Mouse (Mus musculus) heart, embryonic 15.5 days (tissue): ENCODE measurements at regions not wholly inside any gene's neighbourhood (a gene's known extent, or its start where the extent isn't known, plus 50 kb on each side); places are given as distances from the start of the nearest gene placed in this dataset.

ENCODE experiments used
- ATAC-seq: fragments of 200-750 bp; cut with Nextera tagmentation; replicated peaks from 2 replicates; pipeline ENCODE4 v1.8.0; 2017; ENCODE audit warnings: low read depth, moderate TSS enrichment; ENCODE audit not compliant: insufficient number of reproducible peaks, insufficient read depth, low FRiP score
- H3K27ac ChIP-seq: fragments of 300-500 bp; sonication (generic); 2 replicates; pipeline ENCODE4 v1.5.1; 2015; ENCODE audit warnings: mild to moderate bottlenecking, inconsistent platforms
- H3K27me3 ChIP-seq: fragments of 300-500 bp; sonication (generic); 2 replicates; pipeline ENCODE4 v1.6.1; 2015; ENCODE audit warnings: inconsistent platforms
- H3K36me3 ChIP-seq: fragments of 300-500 bp; sonication (generic); 2 replicates; pipeline ENCODE4 v1.6.1; 2015; ENCODE audit warnings: mild to moderate bottlenecking, inconsistent platforms
- H3K4me1 ChIP-seq: fragments of 300-500 bp; sonication (generic); replicated peaks from 2 replicates; pipeline ENCODE4 v1.6.1; 2015; ENCODE audit warnings: inconsistent platforms
- H3K4me2 ChIP-seq: fragments of 300-500 bp; sonication (generic); 2 replicates; pipeline ENCODE4 v1.6.1; 2015; ENCODE audit warnings: inconsistent platforms, mild to moderate bottlenecking, moderate library complexity
- H3K4me3 ChIP-seq: fragments of 300-500 bp; sonication (generic); 2 replicates; pipeline ENCODE4 v1.5.1; 2015; ENCODE audit warnings: mild to moderate bottlenecking, inconsistent platforms
- H3K9ac ChIP-seq: fragments of 300-500 bp; sonication (generic); 2 replicates; pipeline ENCODE4 v1.6.1; 2015; ENCODE audit warnings: mild to moderate bottlenecking, inconsistent platforms
- H3K9me3 ChIP-seq: fragments of 300-500 bp; sonication (generic); replicated peaks from 2 replicates; pipeline ENCODE4 v1.6.1; 2016; ENCODE audit warnings: inconsistent platforms
- WGBS: fragments of 180-500 bp; shearing (Covaris S2); methylation state at CpG from one replicate; pipeline ENCODE4 v1.1.7; 2015; ENCODE audit warnings: mixed read lengths; 5-methylcytosine and 5-hydroxymethylcytosine counted together

DNA sequence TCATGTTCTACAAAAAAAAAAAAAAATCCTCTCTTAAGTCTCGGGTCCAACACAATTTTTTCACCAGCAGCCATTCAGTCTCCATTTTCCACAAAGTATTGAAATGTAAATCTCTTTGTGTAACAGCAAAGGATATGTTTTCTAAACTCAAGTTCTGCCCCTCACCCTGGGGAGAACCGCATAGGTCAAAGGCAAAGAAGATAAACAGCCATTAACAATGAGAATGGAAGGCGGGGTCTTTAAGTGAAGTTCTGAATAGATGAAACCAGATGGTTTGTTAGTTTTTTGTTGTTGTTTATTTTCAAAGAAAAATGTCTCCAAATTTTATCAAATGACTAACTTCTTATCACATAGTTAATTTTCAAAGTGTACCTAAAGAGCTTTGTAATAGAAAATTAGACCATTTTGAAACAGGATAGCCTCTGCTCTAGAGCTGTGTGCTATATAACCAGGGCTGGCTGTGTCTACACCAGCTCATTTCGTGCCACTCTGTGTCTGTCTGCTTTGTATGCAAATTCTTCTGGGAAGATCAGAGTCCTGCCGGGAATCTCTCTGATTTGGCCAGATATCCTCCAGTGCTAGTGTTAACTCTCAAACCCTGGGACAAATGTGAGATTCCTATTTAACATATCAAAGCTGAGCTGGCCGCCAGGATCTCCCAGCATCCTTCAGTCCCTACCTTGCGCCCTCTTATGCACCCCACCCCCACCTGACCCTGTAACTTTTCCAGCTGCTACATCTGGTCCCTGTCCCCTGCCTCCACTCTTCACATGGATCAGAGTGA lies 240.9 kb downstream of the Qk start:
- Histone ChIP-seq H3K36me3 (no peaks in the 10 kb centered on the region), H3K27me3 (no peaks in the 10 kb centered on the region), H3K27ac (no peak overlapping the region), H3K4me1 (peaks cover 21% of the 10 kb centered on the region), H3K4me2 (no peak overlapping the region), H3K4me3 (no peak overlapping the region), H3K9ac (no peak overlapping the region), H3K9me3 (no peaks in the 10 kb centered on the region)
- WGBS = 51% methylated on average over 7 of the region's 7 CpGs
- ATAC-seq = no peak

DNA sequence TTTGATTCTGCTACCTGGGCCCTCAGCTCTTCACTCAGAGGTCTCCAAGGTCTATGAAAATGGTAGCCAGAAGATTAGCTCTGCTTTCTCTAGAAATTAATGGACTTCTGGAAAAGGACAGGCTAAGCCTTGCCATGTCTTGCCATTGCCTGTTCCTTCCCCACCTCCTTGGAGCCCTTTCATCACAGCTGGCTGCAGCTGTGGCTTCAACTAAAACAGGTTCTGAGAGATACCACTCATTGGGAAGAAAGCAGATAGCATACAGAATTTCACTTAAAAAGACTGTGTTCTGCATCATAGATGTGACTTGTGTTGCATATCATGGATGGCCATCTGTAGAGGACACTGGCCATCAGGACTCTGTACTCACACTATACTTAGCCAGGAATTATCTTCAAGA lies 246.4 kb downstream of the Qk start:
- Histone ChIP-seq H3K36me3 (no peaks in the 10 kb centered on the region), H3K27ac (no peak overlapping the region), H3K9ac (no peak overlapping the region), H3K4me1 (no peaks in the 10 kb centered on the region), H3K4me2 (no peak overlapping the region), H3K4me3 (no peak overlapping the region), H3K9me3 (no peaks in the 10 kb centered on the region), H3K27me3 (no peaks in the 10 kb centered on the region)
- no peak for ATAC-seq

DNA sequence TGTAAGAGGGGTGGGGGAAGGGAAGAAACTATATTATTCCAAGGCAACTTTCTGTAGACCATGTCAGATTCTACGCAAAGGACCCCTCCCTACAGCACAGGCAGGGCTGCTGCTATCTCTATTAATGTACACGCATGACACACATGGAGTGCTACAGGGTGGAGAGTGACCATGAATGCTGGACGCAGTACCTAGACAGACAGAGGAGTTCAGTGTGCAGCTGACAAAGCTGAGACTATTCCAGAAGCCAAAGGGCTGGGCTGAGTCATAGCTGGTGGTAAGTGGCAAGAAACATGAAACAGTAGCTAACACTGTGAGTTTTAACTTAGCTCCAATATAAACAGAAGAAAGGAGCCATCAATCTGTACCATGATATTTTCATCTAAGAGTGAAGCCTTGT lies 250.4 kb downstream of the Qk start:
- Histone ChIP-seq H3K27ac (no peak overlapping the region), H3K4me1 (no peaks in the 10 kb centered on the region), H3K27me3 (no peaks in the 10 kb centered on the region), H3K4me2 (no peak overlapping the region), H3K36me3 (no peaks in the 10 kb centered on the region), H3K9ac (no peak overlapping the region), H3K4me3 (no peak overlapping the region), H3K9me3 (no peaks in the 10 kb centered on the region)
- WGBS = 96% methylated on average over 3 of the region's 3 CpGs
- ATAC-seq = no peak

DNA sequence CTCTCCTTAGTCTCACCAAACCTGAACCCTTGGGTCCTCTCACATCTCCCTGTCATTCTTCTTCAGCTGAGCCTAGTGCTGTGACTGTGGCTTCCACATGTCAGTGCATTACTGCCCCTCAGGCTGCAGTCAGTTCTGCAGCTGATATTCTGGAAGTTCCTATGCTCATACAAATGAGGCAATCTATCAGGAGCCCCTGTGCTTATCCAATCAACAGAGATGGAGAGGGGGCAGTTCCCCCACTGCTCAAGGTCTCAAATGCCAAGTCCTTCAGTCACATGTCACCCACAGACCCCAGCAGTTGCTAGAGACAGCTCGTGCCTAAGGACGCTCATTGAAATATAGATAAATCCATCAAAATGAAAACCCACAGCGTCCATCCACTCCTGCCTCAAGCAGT lies 254.5 kb downstream of the Qk start:
- Histone ChIP-seq H3K4me1 (no peaks in the 10 kb centered on the region), H3K27me3 (no peaks in the 10 kb centered on the region), H3K4me2 (no peak overlapping the region), H3K36me3 (no peaks in the 10 kb centered on the region), H3K4me3 (no peak overlapping the region), H3K27ac (no peak overlapping the region), H3K9me3 (no peaks in the 10 kb centered on the region), H3K9ac (no peak overlapping the region)
- no peak for ATAC-seq
- WGBS = 76% methylated on average over 3 of the region's 3 CpGs

DNA sequence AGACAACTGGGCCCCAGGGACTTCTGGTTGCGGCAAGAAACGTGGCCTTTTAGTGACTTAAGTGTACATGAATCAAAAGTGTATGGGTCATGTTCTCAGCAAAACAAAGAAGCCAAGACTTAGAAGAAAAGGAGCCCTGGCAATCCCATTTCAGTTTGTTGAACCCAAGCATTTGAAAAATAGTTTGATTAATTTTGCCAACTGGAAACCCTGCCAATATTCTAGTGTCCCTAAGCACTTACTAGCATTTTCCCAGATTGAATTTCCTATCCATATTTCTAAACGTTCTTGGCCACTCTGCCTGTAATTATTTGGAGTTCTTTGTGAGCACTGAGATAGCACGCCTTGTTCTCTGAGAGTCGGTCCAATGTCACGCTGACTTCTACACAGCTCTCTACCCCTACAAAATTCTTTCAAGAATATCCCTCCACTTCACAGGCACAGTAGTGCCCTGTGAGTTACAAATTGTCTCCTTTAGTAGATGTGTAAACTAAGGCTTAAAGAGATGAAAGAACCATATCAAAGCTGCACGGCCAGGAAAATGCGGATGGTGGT lies 257.0 kb downstream of the Qk start:
- no peak overlapping the region for H3K4me3 ChIP-seq
- WGBS = 84% methylated on average over 8 of the region's 8 CpGs
- no peak overlapping the region for H3K27ac ChIP-seq
- H3K9ac ChIP-seq = no peak overlapping the region
- H3K4me1 ChIP-seq = no peaks in the 10 kb centered on the region
- H3K27me3 ChIP-seq = no peaks in the 10 kb centered on the region
- no peak overlapping the region for H3K4me2 ChIP-seq
- ATAC-seq = no peak
- no peaks in the 10 kb centered on the region for H3K36me3 ChIP-seq
- no peaks in the 10 kb centered on the region for H3K9me3 ChIP-seq

DNA sequence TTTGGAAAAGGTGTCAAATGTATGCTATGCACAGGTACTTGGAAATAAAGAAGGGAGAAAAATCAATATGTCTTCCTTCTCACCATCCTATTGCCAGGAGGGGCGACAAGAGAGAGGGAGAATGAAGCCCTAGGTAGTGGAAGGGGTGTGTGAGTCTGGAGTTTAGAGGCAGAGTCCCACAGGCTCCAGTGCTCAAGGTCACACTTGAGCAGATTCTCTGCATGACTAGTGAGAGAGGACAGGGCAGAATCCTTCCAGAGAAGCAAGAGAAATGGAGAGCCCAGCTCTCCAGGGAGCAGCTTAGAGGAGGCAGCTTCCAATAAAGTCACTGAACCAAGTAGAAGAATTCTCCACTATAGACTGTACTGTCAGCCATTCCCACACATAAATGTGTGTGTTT lies 261.9 kb downstream of the Qk start:
- 79% methylated on average over 1 of the region's 1 CpGs for WGBS
- H3K27ac ChIP-seq = no peak overlapping the region
- no peak overlapping the region for H3K4me3 ChIP-seq
- no peak overlapping the region for H3K4me2 ChIP-seq
- H3K36me3 ChIP-seq = no peaks in the 10 kb centered on the region
- H3K9me3 ChIP-seq = no peaks in the 10 kb centered on the region
- peaks cover 3% of the 10 kb centered on the region; the same call in 1 of the 2 replicates for H3K4me1 ChIP-seq
- H3K27me3 ChIP-seq = no peaks in the 10 kb centered on the region
- H3K9ac ChIP-seq = no peak overlapping the region
- no peak for ATAC-seq

DNA sequence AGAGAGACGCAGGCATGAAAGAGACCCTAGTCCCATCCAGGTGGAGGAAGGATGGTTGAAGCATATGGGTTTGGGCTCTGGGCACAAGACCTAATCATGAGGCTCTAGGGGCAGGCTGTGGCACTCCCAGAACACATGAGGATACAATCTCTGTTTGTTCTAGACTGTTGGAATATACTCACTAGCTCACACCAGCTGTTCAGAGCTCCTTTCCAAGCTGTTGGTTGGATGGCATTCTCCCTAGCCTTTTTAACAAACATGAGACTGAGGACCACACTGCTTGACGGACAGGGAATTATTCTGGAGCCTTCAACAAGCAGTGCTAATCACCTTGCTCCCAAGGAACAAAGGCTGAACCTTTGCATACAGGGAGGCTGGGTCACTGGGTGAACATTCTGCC lies 263.6 kb downstream of the Qk start:
- no peak overlapping the region for H3K27ac ChIP-seq
- H3K9ac ChIP-seq = no peak overlapping the region
- H3K4me2 ChIP-seq = no peak overlapping the region
- H3K4me3 ChIP-seq = no peak overlapping the region
- peaks cover 3% of the 10 kb centered on the region; the same call in 1 of the 2 replicates for H3K4me1 ChIP-seq
- no peaks in the 10 kb centered on the region for H3K36me3 ChIP-seq
- 87% methylated on average over 2 of the region's 2 CpGs for WGBS
- no peaks in the 10 kb centered on the region for H3K9me3 ChIP-seq
- no peaks in the 10 kb centered on the region for H3K27me3 ChIP-seq
- no peak for ATAC-seq

DNA sequence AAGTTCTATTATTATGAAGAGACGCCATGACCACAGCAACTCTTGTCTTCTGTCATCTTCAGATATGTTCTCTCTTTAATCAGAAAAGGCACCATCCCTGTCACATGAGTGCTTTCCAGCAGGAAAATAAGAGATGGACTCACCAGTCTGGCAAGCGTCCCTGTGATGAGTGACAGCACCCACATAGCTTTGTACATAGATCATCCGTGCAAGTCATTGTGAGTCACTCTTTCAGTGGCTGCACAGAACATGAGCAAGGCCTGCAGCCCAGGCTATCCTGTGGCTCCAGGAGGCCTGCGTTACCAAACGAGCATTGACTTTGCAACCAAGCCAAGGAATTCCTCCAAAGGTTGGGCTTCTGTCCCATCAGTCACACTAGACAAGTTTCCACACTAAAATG lies 265.3 kb downstream of the Qk start:
- Histone ChIP-seq H3K27me3 (no peaks in the 10 kb centered on the region), H3K36me3 (no peaks in the 10 kb centered on the region), H3K4me2 (no peak overlapping the region), H3K27ac (no peak overlapping the region), H3K9ac (no peak overlapping the region), H3K4me3 (no peak overlapping the region), H3K4me1 (peaks cover 3% of the 10 kb centered on the region; the same call in 1 of the 2 replicates), H3K9me3 (no peaks in the 10 kb centered on the region)
- WGBS = 44% methylated on average over 5 of the region's 5 CpGs
- ATAC-seq = no peak

DNA sequence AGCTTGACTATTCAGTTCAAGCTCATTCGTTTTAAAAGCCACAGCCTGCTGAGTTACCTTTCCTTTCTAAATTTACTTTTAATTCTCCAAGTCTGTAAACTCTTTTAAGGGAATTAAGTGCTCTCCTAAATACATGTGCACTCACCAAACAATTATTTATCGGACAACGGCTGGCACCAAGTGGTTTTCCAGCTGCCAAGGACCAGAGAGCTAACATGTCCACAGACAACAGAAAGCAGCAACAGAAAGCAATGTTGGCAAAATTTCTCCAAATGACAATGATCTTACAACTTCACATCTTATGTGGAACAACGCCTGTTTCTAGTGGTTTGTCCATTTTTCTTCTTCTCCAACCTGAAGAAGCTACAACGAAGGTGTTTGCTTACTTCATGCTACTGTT lies 275.3 kb downstream of the Qk start:
- WGBS = 77% methylated on average over 5 of the region's 5 CpGs
- H3K9me3 ChIP-seq = no peaks in the 10 kb centered on the region
- H3K4me1 ChIP-seq = peaks cover 13% of the 10 kb centered on the region
- H3K36me3 ChIP-seq = no peaks in the 10 kb centered on the region
- H3K9ac ChIP-seq = no peak overlapping the region
- H3K27me3 ChIP-seq = no peaks in the 10 kb centered on the region
- no peak for ATAC-seq
- H3K4me2 ChIP-seq = no peak overlapping the region
- H3K4me3 ChIP-seq = no peak overlapping the region
- no peak overlapping the region for H3K27ac ChIP-seq

DNA sequence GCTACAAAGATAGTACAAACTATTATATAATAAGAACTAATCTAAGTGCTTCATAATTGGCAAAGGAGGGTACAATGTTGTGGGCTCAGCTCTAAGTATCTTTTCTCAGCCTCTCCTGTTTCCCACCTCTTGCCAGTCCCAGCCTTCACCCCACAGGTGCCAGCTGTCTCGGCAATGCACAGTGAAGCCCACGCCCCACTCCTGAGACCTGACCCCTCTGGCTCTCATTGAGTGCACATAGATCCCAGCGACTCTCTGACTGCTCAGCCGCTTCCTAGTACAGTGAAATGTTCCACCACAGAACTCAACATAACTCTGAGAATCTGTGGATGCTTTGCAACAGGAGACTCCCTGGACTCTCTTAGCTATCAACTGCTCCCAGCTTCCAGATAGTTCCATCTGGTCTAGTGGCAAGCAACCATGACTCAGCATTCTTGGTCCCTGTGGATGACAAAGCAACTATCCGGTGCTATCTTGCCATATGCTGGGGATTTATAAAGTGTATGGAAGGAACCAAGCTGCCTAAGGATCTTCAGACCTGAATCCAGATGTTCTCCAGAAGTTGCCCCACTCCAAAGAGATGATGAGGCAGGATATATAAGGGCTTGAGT lies 277.5 kb downstream of the Qk start:
- Histone ChIP-seq H3K4me2 (no peak overlapping the region), H3K4me3 (no peak overlapping the region), H3K4me1 (peaks cover 28% of the 10 kb centered on the region), H3K27ac (no peak overlapping the region), H3K9ac (no peak overlapping the region), H3K36me3 (no peaks in the 10 kb centered on the region), H3K9me3 (no peaks in the 10 kb centered on the region), H3K27me3 (no peaks in the 10 kb centered on the region)
- WGBS = 85% methylated on average over 5 of the region's 5 CpGs
- ATAC-seq = no peak

DNA sequence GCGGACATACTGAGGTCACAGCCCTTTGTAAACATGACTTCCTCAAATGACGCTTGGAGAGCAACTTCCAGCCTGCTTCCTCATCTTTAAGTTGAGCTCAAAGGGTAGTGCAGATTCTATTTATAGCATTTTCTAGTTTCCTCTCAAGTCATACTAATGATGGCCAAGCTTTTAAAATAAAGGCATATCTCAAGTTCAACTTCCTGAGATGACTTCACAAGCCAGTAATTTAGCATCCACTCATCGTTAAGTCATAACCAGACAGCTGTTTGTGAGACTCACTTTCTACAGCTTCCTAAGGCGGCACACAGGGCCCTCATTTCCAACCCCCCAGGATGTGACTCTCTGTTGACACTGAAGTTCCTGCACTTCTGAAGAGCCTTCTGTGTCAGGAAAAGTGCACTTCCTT lies 278.7 kb downstream of the Qk start:
- H3K9ac ChIP-seq = no peak overlapping the region
- H3K27ac ChIP-seq = peak overlapping the region; percentile 43
- H3K4me1 ChIP-seq = peaks cover 28% of the 10 kb centered on the region
- H3K9me3 ChIP-seq = no peaks in the 10 kb centered on the region
- ATAC-seq = peak; percentile 64
- H3K4me3 ChIP-seq = no peak overlapping the region
- H3K27me3 ChIP-seq = no peaks in the 10 kb centered on the region
- 28% methylated on average over 4 of the region's 4 CpGs for WGBS
- no peak overlapping the region for H3K4me2 ChIP-seq
- H3K36me3 ChIP-seq = no peaks in the 10 kb centered on the region

DNA sequence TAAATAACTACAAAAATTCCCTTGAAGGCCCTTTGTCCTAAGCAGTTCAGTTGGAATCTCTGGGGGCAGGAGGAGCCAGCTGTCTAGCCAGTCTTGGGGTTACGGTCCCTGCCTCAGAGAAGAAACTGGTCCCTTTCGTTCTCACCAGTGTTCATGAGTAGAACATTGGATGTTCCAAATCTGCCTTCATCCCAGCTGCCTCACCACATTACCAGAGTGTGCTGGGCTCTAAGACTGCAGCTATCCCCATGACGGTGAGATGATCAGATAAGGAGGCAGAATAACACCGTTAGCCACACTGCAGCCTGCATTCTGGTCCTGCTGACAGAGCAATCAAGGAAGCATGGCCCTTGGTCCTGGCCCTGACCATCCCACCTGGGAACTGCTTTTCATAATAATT lies 279.3 kb downstream of the Qk start:
- H3K9me3 ChIP-seq = no peaks in the 10 kb centered on the region
- ATAC-seq = no peak
- H3K4me3 ChIP-seq = no peak overlapping the region
- H3K4me2 ChIP-seq = no peak overlapping the region
- peak overlapping the region; percentile 43 for H3K27ac ChIP-seq
- H3K9ac ChIP-seq = no peak overlapping the region
- WGBS = 49% methylated on average over 4 of the region's 4 CpGs
- peaks cover 28% of the 10 kb centered on the region for H3K4me1 ChIP-seq
- H3K36me3 ChIP-seq = no peaks in the 10 kb centered on the region
- H3K27me3 ChIP-seq = no peaks in the 10 kb centered on the region
